Mouse (Mus musculus) embryonic facial prominence, embryonic 14.5 days (tissue): ENCODE data around the gene Gm9044. TPM values are rescaled to one million over a fixed set of nuclear protein-coding genes. Genes with fewer than 3 reads are reported as not detected.
A peak's percentile ranks its signal among the peaks of the same experiment; 100 is the strongest.
"Not testable (repeated sequence)": the region's sequence is repeated elsewhere in the genome, so short reads cannot be mapped to it uniquely, and the experiment has no call there.

Source experiments
- ATAC-seq: fragments of 200-750 bp; cut with Nextera tagmentation; 2 replicates; pipeline ENCODE4 v1.8.0; 2017; ENCODE audit warnings: low read depth, moderate number of reproducible peaks, moderate TSS enrichment
- DNase-seq: peaks from one replicate; pipeline ENCODE4 v3.0.0-alpha.2; 2015; ENCODE audit warnings: low spot score
- H3K27ac ChIP-seq: fragments of 300-500 bp; sonication (generic); replicated peaks from 2 replicates; pipeline ENCODE4 v1.5.1; 2014; ENCODE audit warnings: low read depth, mild to moderate bottlenecking, low read length, moderate library complexity
- H3K27me3 ChIP-seq: fragments of 300-500 bp; sonication (generic); replicated peaks from 2 replicates; pipeline ENCODE4 v1.6.1; 2014; ENCODE audit warnings: low read length; ENCODE audit not compliant: control insufficient read depth, insufficient read depth
- H3K36me3 ChIP-seq: fragments of 300-500 bp; sonication (generic); 2 replicates; pipeline ENCODE4 v1.6.1; 2014; ENCODE audit warnings: low read length, mixed read lengths; ENCODE audit not compliant: control insufficient read depth, insufficient read depth
- H3K4me1 ChIP-seq: fragments of 300-500 bp; sonication (generic); 2 replicates; pipeline ENCODE4 v1.6.1; 2014; ENCODE audit warnings: antibody characterized with exemption, low read length; ENCODE audit not compliant: control insufficient read depth, insufficient read depth
- H3K4me2 ChIP-seq: fragments of 300-500 bp; sonication (generic); 2 replicates; pipeline ENCODE4 v1.6.1; 2014; ENCODE audit warnings: low read depth, mild to moderate bottlenecking, low read length, moderate library complexity, mixed read lengths
- H3K4me3 ChIP-seq: fragments of 300-500 bp; sonication (generic); 2 replicates; pipeline ENCODE4 v1.5.1; 2014; ENCODE audit warnings: low read depth, mild to moderate bottlenecking, low read length
- H3K9ac ChIP-seq: fragments of 300-500 bp; sonication (generic); 2 replicates; pipeline ENCODE4 v1.6.1; 2014; ENCODE audit warnings: low read depth, mild to moderate bottlenecking, low read length, moderate library complexity, mixed read lengths
- H3K9me3 ChIP-seq: fragments of 300-500 bp; sonication (generic); 2 replicates; pipeline ENCODE4 v1.6.1; 2016; ENCODE audit warnings: low read length; ENCODE audit not compliant: control insufficient read depth
- WGBS: fragments of 180-500 bp; shearing (Covaris S2); extraction: QIAGEN DNeasy Blood & Tissue Kit; methylation state at CpG from one replicate; pipeline ENCODE4 v1.1.7; 2014; 5-methylcytosine and 5-hydroxymethylcytosine counted together
- polyA plus RNA-seq: library from polyadenylated mRNA; unstranded; fragments of >200 nt; fragmentation: Nextera tagmentation; extraction: Ambion mirVana; gene quantifications from 2 replicates; pipeline ENCODE4 v1.2.1, GENCODE M21; 2014

Gene Gm9044
- polyA plus RNA-seq, 1 experiment from 2014 or later, result not detected

DNA sequence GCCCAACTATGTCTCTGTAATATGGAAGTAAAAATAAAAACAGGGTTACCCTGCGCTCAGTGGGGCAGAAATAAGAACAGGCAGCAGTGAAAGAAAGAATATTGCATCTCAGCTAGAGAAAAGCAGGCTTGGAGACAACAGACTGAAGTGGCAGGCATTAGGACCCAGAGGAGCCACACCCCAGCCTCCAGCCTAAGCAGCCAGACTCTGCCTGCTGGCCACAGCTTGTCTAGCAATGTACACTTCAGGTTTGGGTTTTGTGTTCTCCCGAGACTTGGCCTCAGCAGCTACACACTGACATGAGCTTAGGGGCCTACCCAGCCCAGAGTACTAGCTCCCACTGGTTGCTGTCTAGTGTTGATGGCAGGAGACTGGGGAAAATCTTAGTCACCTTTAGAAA, 30.1 kb downstream of the Gm9044 start:
- not testable (repeated sequence) for H3K4me1 ChIP-seq, DNase-seq, H3K9ac ChIP-seq, H3K4me2 ChIP-seq, H3K27me3 ChIP-seq, H3K4me3 ChIP-seq, H3K27ac ChIP-seq, ATAC-seq, H3K36me3 ChIP-seq, H3K9me3 ChIP-seq
- 45% methylated on average over 2 of the region's 2 CpGs for WGBS

DNA sequence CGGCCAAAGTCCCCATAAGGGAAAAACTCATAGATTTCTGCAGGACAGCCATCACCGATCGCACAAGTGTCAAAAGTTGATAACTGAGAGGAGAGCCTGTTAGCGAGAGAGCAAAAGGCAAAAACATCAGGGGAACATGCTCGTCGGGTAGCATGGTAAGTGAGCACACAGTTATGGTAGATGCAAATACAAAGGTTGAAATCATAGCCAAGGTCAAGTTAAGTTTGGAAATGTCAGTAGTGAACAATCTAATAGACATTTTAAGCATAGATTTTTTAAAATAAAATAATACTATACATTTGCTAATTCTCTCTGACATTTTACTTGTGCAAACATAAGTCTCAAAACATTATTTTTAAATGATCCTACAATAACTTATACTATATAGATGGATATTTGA, 37.3 kb downstream of the Gm9044 start, which contains the start of gene Iltifb:
TSS of gene Iltifb (minus strand) at position 101 of the 400 bp plus-strand sequence.
- H3K9ac ChIP-seq, result no peak within 1 kb of the TSS
- no peaks in the 10 kb centered on the region for H3K4me1 ChIP-seq
- no peak within 1 kb of the TSS for H3K4me2 ChIP-seq
- no peaks in the 10 kb centered on the region for H3K9me3 ChIP-seq
- ATAC-seq (no peak), DNase-seq (no peak)
- H3K27me3 ChIP-seq, result no peaks in the 10 kb centered on the region
- no peak within 1 kb of the TSS for H3K27ac ChIP-seq
- no peaks in the 10 kb centered on the region for H3K36me3 ChIP-seq
- WGBS, result 87% methylated on average over 6 of the region's 6 CpGs
- H3K4me3 ChIP-seq, result no peak within 1 kb of the TSS

DNA sequence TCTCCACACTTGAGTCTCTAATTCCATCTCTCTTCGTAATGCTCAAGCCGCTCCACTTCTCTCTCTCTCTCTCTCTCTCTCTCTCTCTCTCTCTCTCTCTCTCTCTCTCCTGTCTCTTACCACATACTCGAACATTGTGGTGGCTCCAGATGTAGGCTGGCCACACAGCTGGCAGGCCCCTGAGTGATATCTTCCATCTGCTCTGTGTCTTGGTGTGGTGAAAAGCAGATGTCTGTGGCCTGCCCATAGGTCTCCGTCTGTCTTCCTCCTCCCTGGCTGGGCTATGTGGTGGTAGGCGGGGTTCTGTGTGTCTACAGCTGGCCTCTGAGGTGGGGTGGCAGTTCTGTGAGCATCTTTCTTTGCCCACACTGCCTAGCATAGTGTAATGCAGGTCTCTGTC, 49.2 kb downstream of the Gm9044 start:
- not testable (repeated sequence) for H3K4me2 ChIP-seq, H3K27ac ChIP-seq, H3K4me1 ChIP-seq, H3K27me3 ChIP-seq, H3K36me3 ChIP-seq, H3K9me3 ChIP-seq, H3K4me3 ChIP-seq, DNase-seq, H3K9ac ChIP-seq
- peak; percentile 47; the same call in 1 of the 2 replicates for ATAC-seq
- WGBS, result 57% methylated on average over 2 of the region's 5 CpGs

DNA sequence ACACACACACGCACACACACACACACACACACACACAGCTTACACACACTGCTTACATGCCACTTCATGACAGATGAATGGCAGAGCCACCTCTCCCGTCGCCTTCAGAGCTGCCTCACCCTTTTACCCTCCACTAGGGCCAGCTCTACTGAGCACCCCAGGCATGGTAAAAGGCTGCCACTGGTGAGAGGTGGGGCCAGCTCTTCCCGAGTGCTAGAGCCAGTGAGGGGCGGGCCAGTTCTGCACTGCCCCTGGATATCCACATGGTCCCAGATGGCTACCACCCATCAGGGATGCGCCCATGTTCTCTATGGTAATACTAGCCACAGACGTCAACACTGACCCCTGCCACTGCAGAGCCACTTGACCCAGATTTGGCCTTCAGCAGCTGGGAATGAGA, 49.6 kb downstream of the Gm9044 start:
- 49% methylated on average over 3 of the region's 7 CpGs for WGBS
- H3K4me2 ChIP-seq, H3K36me3 ChIP-seq, H3K9me3 ChIP-seq, H3K27me3 ChIP-seq, H3K9ac ChIP-seq, H3K4me1 ChIP-seq, DNase-seq, H3K4me3 ChIP-seq, H3K27ac ChIP-seq: not testable (repeated sequence)
- ATAC-seq, result peak; percentile 33; the same call in 1 of the 2 replicates

Other genes with a start within 250 kb of the Gm9044 start
- 27.2 and 31.7 TPM in 2 replicates for gene Mdm1, start 190.6 kb downstream of the Gm9044 start, polyA plus RNA-seq
- not detected in 2 replicates for gene Il22, start 127.5 kb downstream of the Gm9044 start, polyA plus RNA-seq
- gene Gm32717, start 91.6 kb downstream of the Gm9044 start, polyA plus RNA-seq, result not detected in 2 replicates
- gene Gm32802, start 73.7 kb downstream of the Gm9044 start, polyA plus RNA-seq, result not detected in 2 replicates
- gene Iltifb, start 37.4 kb downstream of the Gm9044 start, polyA plus RNA-seq, result not detected in 2 replicates
- gene Gm9040, start 5.4 kb downstream of the Gm9044 start, polyA plus RNA-seq, result 0.09 TPM in 1 of 2 replicates, not detected in the other
- 0.10 TPM in 1 of 2 replicates, not detected in the other for gene Gm9045, start 5.4 kb upstream of the Gm9044 start, polyA plus RNA-seq
- gene Gm9046, start 10.8 kb upstream of the Gm9044 start, polyA plus RNA-seq, result not detected in 2 replicates
- not detected in 2 replicates for gene Gm9048, start 16.3 kb upstream of the Gm9044 start, polyA plus RNA-seq
- gene Gm9049, start 21.7 kb upstream of the Gm9044 start, polyA plus RNA-seq, result 0.10 TPM in 1 of 2 replicates, not detected in the other
- not detected in 2 replicates for gene Ifng, start 108.6 kb upstream of the Gm9044 start, polyA plus RNA-seq